Mouse (Mus musculus) G1E (cell line): Measurements from ENCODE around the gene Iqschfp. TPM values are rescaled to one million over a fixed set of nuclear protein-coding genes. Genes with fewer than 3 reads are reported as not detected.

ENCODE experiments used
- ATAC-seq: 2 replicates; pipeline ENCODE4 v1.8.0; 2016; ENCODE audit warnings: mild to moderate bottlenecking; ENCODE audit not compliant: insufficient number of reproducible peaks, poor library complexity, low FRiP score, severe bottlenecking; ENCODE audit errors: extremely low read depth
- DNase-seq: peaks from one replicate; pipeline ENCODE4 v3.0.0; 2012; ENCODE audit warnings: low spot score
- H3K27me3 ChIP-seq: 2 replicates; pipeline ENCODE4 v1.6.1; 2012; ENCODE audit warnings: mild to moderate bottlenecking, low read length, inconsistent platforms; ENCODE audit not compliant: insufficient read depth
- H3K36me3 ChIP-seq: replicated peaks from 2 replicates; pipeline ENCODE3; 2012; ENCODE audit warnings: mild to moderate bottlenecking, inconsistent platforms
- H3K4me1 ChIP-seq: 2 replicates; pipeline ENCODE4 v1.6.1; 2012; ENCODE audit warnings: low read depth, low read length, inconsistent platforms, mixed read lengths; ENCODE audit not compliant: insufficient read depth
- H3K4me3 ChIP-seq: 2 replicates; pipeline ENCODE4 v1.5.1; 2012; ENCODE audit warnings: low read depth, mild to moderate bottlenecking, inconsistent platforms, low read length, moderate library complexity, mixed read lengths
- H3K9me3 ChIP-seq: replicated peaks from 2 replicates; pipeline ENCODE4 v1.6.1; 2012; ENCODE audit warnings: inconsistent platforms
- CTCF ChIP-seq: IDR thresholded peaks from 2 replicates; pipeline ENCODE4 v1.5.1; 2012; ENCODE audit warnings: low read depth, low read length, inconsistent platforms, mixed read lengths
- GATA1 ChIP-seq: IDR thresholded peaks from 2 replicates; pipeline ENCODE4 v1.6.1; 2012; ENCODE audit warnings: borderline replicate concordance, low read length, inconsistent platforms, mixed read lengths
- GATA2 ChIP-seq: IDR thresholded peaks from 2 replicates; pipeline ENCODE4 v1.6.1; 2012; ENCODE audit warnings: low read depth, low read length, inconsistent platforms, borderline replicate concordance
- POLR2AphosphoS5 ChIP-seq: IDR thresholded peaks from 2 replicates; pipeline ENCODE4 v1.6.1; 2012; ENCODE audit warnings: low read depth, low read length, inconsistent platforms; ENCODE audit not compliant: insufficient replicate concordance
- TAL1 ChIP-seq: conservative IDR thresholded peaks from 2 replicates; pipeline ENCODE4 v1.6.1; 2012; ENCODE audit warnings: low read depth, low read length, inconsistent platforms, mixed read lengths
- polyA plus RNA-seq: library from polyadenylated mRNA; stranded (reverse); fragments of >175 nt; gene quantifications from 2 replicates; pipeline ENCODE4 v1.2.3, GENCODE M21; 2012
- total RNA-seq, 2 experiments: library from RNA; stranded (forward) in 1 of 2; stranded (reverse) in 1 of 2; fragments of 200-1000 nt in 1 of 2; fragments of >200 nt in 1 of 2; fragmentation: Nextera tagmentation in 1 of 2; gene quantifications; 2 replicates each; pipeline ENCODE4 v1.2.3; 2014 to 2017

Gene Iqschfp
- total and polyA plus RNA-seq, 3 experiments = not detected

GRCm38 (mm10) chr3:68353492-68353891 lies 461.5 kb downstream of the Iqschfp start:
- no peaks in the 10 kb centered on the region for H3K36me3 ChIP-seq
- no peaks in the 10 kb centered on the region for H3K27me3 ChIP-seq
- DNase-seq (no peak), ATAC-seq (no peak)
- H3K4me1 ChIP-seq = no peaks in the 10 kb centered on the region
- no peak overlapping the region for H3K4me3 ChIP-seq
- peaks cover 23% of the 10 kb centered on the region for H3K9me3 ChIP-seq
- TF ChIP-seq TAL1 = no peak
- TF ChIP-seq GATA1 = no peak
- no peak for TF ChIP-seq GATA2

GRCm38 (mm10) chr3:68356516-68356915 lies 464.5 kb downstream of the Iqschfp start:
- Histone ChIP-seq H3K9me3 (peaks cover 17% of the 10 kb centered on the region), H3K27me3 (no peaks in the 10 kb centered on the region), H3K4me1 (no peaks in the 10 kb centered on the region), H3K4me3 (no peak overlapping the region), H3K36me3 (no peaks in the 10 kb centered on the region)
- DNase-seq (no peak), ATAC-seq (no peak)
- TF ChIP-seq POLR2AphosphoS5 (no peak), GATA1 (no peak), GATA2 (no peak), CTCF (no peak), TAL1 (no peak)

- Histone ChIP-seq H3K27me3 (no peaks in the 10 kb centered on the region), H3K9me3 (peaks cover 10% of the 10 kb centered on the region), H3K36me3 (no peaks in the 10 kb centered on the region), H3K4me3 (no peak overlapping the region), H3K4me1 (no peaks in the 10 kb centered on the region)
- TF ChIP-seq POLR2AphosphoS5 (no peak), TAL1 (no peak), CTCF (no peak), GATA1 (no peak), GATA2 (no peak)
- DNase-seq = no peak
- ATAC-seq = no peak
Observed at GRCm38 (mm10) chr3:68368029-68368428, 476.0 kb downstream of the Iqschfp start.

- no peaks in the 10 kb centered on the region for H3K36me3 ChIP-seq
- ATAC-seq (no peak), DNase-seq (no peak)
- no peaks in the 10 kb centered on the region for H3K4me1 ChIP-seq
- TF ChIP-seq TAL1 = no peak
- TF ChIP-seq CTCF = no peak
- no peak for TF ChIP-seq POLR2AphosphoS5
- TF ChIP-seq GATA1 = no peak
- no peak for TF ChIP-seq GATA2
- no peaks in the 10 kb centered on the region for H3K27me3 ChIP-seq
- no peak overlapping the region for H3K4me3 ChIP-seq
- H3K9me3 ChIP-seq = peaks cover 14% of the 10 kb centered on the region
Observed at GRCm38 (mm10) chr3:68372925-68373324, 480.9 kb downstream of the Iqschfp start.

- H3K27me3 ChIP-seq = no peaks in the 10 kb centered on the region
- no peak for DNase-seq
- no peak overlapping the region for H3K4me3 ChIP-seq
- H3K36me3 ChIP-seq = no peaks in the 10 kb centered on the region
- no peaks in the 10 kb centered on the region for H3K4me1 ChIP-seq
- TF ChIP-seq TAL1 (no peak), CTCF (no peak), GATA2 (no peak), GATA1 (no peak)
- no peak for ATAC-seq
- H3K9me3 ChIP-seq = peaks cover 14% of the 10 kb centered on the region
Observed at GRCm38 (mm10) chr3:68375100-68375508, 483.1 kb downstream of the Iqschfp start.

- ATAC-seq (no peak), DNase-seq (no peak)
- H3K9me3 ChIP-seq = peaks cover 14% of the 10 kb centered on the region
- H3K4me3 ChIP-seq = no peak overlapping the region
- H3K27me3 ChIP-seq = no peaks in the 10 kb centered on the region
- TF ChIP-seq GATA1 = no peak
- H3K36me3 ChIP-seq = no peaks in the 10 kb centered on the region
- no peaks in the 10 kb centered on the region for H3K4me1 ChIP-seq
Observed at GRCm38 (mm10) chr3:68377452-68378198, 485.6 kb downstream of the Iqschfp start.
